Mouse (Mus musculus): ENCODE data around the gene E330017A01Rik. TPM values are rescaled to one million over a fixed set of nuclear protein-coding genes. Genes with fewer than 3 reads are reported as not detected.

Gene E330017A01Rik
- polyA plus RNA-seq, 1 experiment from 2014 or later, result not detected

- 0 out of 2 replicates have a peak, but pooled peaks have one; percentile 12 for ATAC-seq (replicated peaks; ENCODE audit: insufficient number of reproducible peaks, low FRiP score, low TSS enrichment)
- H3K9ac ChIP-seq (ENCODE audit: low read depth, low read length), result no peak overlapping the region
- no peaks in the 10 kb centered on the region for H3K9me3 ChIP-seq (replicated peaks; ENCODE audit: control insufficient read depth, low read length)
- H3K4me2 ChIP-seq, result peak overlapping the region; percentile 6; the same call in 1 of the 2 replicates
- no peak overlapping the region for H3K4me3 ChIP-seq (ENCODE audit: low read depth, low read length)
- H3K4me1 ChIP-seq (ENCODE audit: control insufficient read depth, insufficient read depth, low read length), result no peaks in the 10 kb centered on the region
- no peak overlapping the region for H3K27ac ChIP-seq (ENCODE audit: low read depth, low read length)
- H3K36me3 ChIP-seq (ENCODE audit: control insufficient read depth, insufficient read depth, low read length), result peaks cover 18% of the 10 kb centered on the region
- WGBS (ENCODE audit: insufficient replicate concordance), result 51% methylated on average over 3 of the region's 3 CpGs
- H3K27me3 ChIP-seq (ENCODE audit: control insufficient read depth, insufficient read depth, low read length), result no peaks in the 10 kb centered on the region
These were observed 38.1 kb upstream of the E330017A01Rik start for GRCm38 (mm10) chr16:58676633-58677032.

GRCm38 (mm10) chr16:58676156-58676555, 37.6 kb upstream of the E330017A01Rik start:
- 73% methylated on average over 7 of the region's 7 CpGs for WGBS (ENCODE audit: insufficient replicate concordance)
- no peak overlapping the region for H3K9ac ChIP-seq (ENCODE audit: low read depth, low read length)
- peak overlapping the region; percentile 6; the same call in 1 of the 2 replicates for H3K4me2 ChIP-seq
- peaks cover 15% of the 10 kb centered on the region for H3K36me3 ChIP-seq (ENCODE audit: control insufficient read depth, insufficient read depth, low read length)
- H3K9me3 ChIP-seq (replicated peaks; ENCODE audit: control insufficient read depth, low read length), result no peaks in the 10 kb centered on the region
- no peak overlapping the region for H3K4me3 ChIP-seq (ENCODE audit: low read depth, low read length)
- no peak for ATAC-seq (replicated peaks; ENCODE audit: insufficient number of reproducible peaks, low FRiP score, low TSS enrichment)
- H3K4me1 ChIP-seq (ENCODE audit: control insufficient read depth, insufficient read depth, low read length), result no peaks in the 10 kb centered on the region
- H3K27ac ChIP-seq (ENCODE audit: low read depth, low read length), result no peak overlapping the region
- no peaks in the 10 kb centered on the region for H3K27me3 ChIP-seq (ENCODE audit: control insufficient read depth, insufficient read depth, low read length)

GRCm38 (mm10) chr16:58675256-58675655, 36.7 kb upstream of the E330017A01Rik start:
- H3K36me3 ChIP-seq (ENCODE audit: control insufficient read depth, insufficient read depth, low read length), result peaks cover 13% of the 10 kb centered on the region
- no peaks in the 10 kb centered on the region for H3K27me3 ChIP-seq (ENCODE audit: control insufficient read depth, insufficient read depth, low read length)
- 88% methylated on average over 13 of the region's 13 CpGs for WGBS (ENCODE audit: insufficient replicate concordance)
- H3K9me3 ChIP-seq (replicated peaks; ENCODE audit: control insufficient read depth, low read length), result no peaks in the 10 kb centered on the region
- no peak overlapping the region for H3K4me3 ChIP-seq (ENCODE audit: low read depth, low read length)
- no peak overlapping the region for H3K9ac ChIP-seq (ENCODE audit: low read depth, low read length)
- no peak overlapping the region for H3K27ac ChIP-seq (ENCODE audit: low read depth, low read length)
- no peaks in the 10 kb centered on the region for H3K4me1 ChIP-seq (ENCODE audit: control insufficient read depth, insufficient read depth, low read length)
- H3K4me2 ChIP-seq, result peak overlapping the region; percentile 40
- ATAC-seq (replicated peaks; ENCODE audit: insufficient number of reproducible peaks, low FRiP score, low TSS enrichment), result no peak

- H3K4me3 ChIP-seq (ENCODE audit: low read depth, low read length), result peak overlapping the region; percentile 10; the same call in 1 of the 2 replicates
- no peaks in the 10 kb centered on the region for H3K9me3 ChIP-seq (replicated peaks; ENCODE audit: control insufficient read depth, low read length)
- no peak for ATAC-seq (replicated peaks; ENCODE audit: insufficient number of reproducible peaks, low FRiP score, low TSS enrichment)
- H3K36me3 ChIP-seq (ENCODE audit: control insufficient read depth, insufficient read depth, low read length), result peaks cover 13% of the 10 kb centered on the region
- no peaks in the 10 kb centered on the region for H3K27me3 ChIP-seq (ENCODE audit: control insufficient read depth, insufficient read depth, low read length)
- no peak overlapping the region for H3K9ac ChIP-seq (ENCODE audit: low read depth, low read length)
- 90% methylated on average over 15 of the region's 15 CpGs for WGBS (ENCODE audit: insufficient replicate concordance)
- H3K27ac ChIP-seq (ENCODE audit: low read depth, low read length), result no peak overlapping the region
- peaks cover 7% of the 10 kb centered on the region; the same call in 1 of the 2 replicates for H3K4me1 ChIP-seq (ENCODE audit: control insufficient read depth, insufficient read depth, low read length)
- peak overlapping the region; percentile 39 for H3K4me2 ChIP-seq
These were observed 35.4 kb upstream of the E330017A01Rik start for GRCm38 (mm10) chr16:58673811-58674410.

- Histone ChIP-seq H3K27me3 (ENCODE audit: control insufficient read depth, insufficient read depth, low read length) (no peaks in the 10 kb centered on the region), H3K27ac (ENCODE audit: low read depth, low read length) (no peak overlapping the region), H3K4me1 (ENCODE audit: control insufficient read depth, insufficient read depth, low read length) (peaks cover 7% of the 10 kb centered on the region; the same call in 1 of the 2 replicates), H3K36me3 (ENCODE audit: control insufficient read depth, insufficient read depth, low read length) (peaks cover 8% of the 10 kb centered on the region), H3K4me3 (ENCODE audit: low read depth, low read length) (peak overlapping the region; percentile 97), H3K4me2 (peak overlapping the region; percentile 12; the same call in 1 of the 2 replicates), H3K9me3 (replicated peaks; ENCODE audit: control insufficient read depth, low read length) (no peaks in the 10 kb centered on the region), H3K9ac (ENCODE audit: low read depth, low read length) (peak overlapping the region; percentile 58; the same call in 1 of the 2 replicates)
- no peak for ATAC-seq (replicated peaks; ENCODE audit: insufficient number of reproducible peaks, low FRiP score, low TSS enrichment)
- 84% methylated on average over 13 of the region's 13 CpGs for whole genome bisulfite sequencing (ENCODE audit: insufficient replicate concordance)
These were observed 33.9 kb upstream of the E330017A01Rik start for GRCm38 (mm10) chr16:58672396-58672795.

- H3K9me3 ChIP-seq (replicated peaks; ENCODE audit: control insufficient read depth, low read length), result no peaks in the 10 kb centered on the region
- 61% methylated on average over 8 of the region's 8 CpGs for WGBS (ENCODE audit: insufficient replicate concordance)
- ATAC-seq (replicated peaks; ENCODE audit: insufficient number of reproducible peaks, low FRiP score, low TSS enrichment), result no peak
- no peak overlapping the region for H3K27ac ChIP-seq (ENCODE audit: low read depth, low read length)
- peak overlapping the region; percentile 93 for H3K9ac ChIP-seq (ENCODE audit: low read depth, low read length)
- no peaks in the 10 kb centered on the region for H3K27me3 ChIP-seq (ENCODE audit: control insufficient read depth, insufficient read depth, low read length)
- H3K36me3 ChIP-seq (ENCODE audit: control insufficient read depth, insufficient read depth, low read length), result peaks cover 8% of the 10 kb centered on the region
- H3K4me1 ChIP-seq (ENCODE audit: control insufficient read depth, insufficient read depth, low read length), result peaks cover 7% of the 10 kb centered on the region; the same call in 1 of the 2 replicates
- H3K4me3 ChIP-seq (ENCODE audit: low read depth, low read length), result peak overlapping the region; percentile 97
- peak overlapping the region; percentile 70 for H3K4me2 ChIP-seq
These were observed 32.9 kb upstream of the E330017A01Rik start for GRCm38 (mm10) chr16:58671212-58671985.

GRCm38 (mm10) chr16:58670643-58671042, 32.1 kb upstream of the E330017A01Rik start:
- H3K9me3 ChIP-seq (replicated peaks; ENCODE audit: control insufficient read depth, low read length), result no peaks in the 10 kb centered on the region
- WGBS (ENCODE audit: insufficient replicate concordance), result 0% methylated on average over 25 of the region's 25 CpGs
- H3K4me3 ChIP-seq (ENCODE audit: low read depth, low read length), result peak overlapping the region; percentile 97
- H3K4me2 ChIP-seq, result peak overlapping the region; percentile 70
- H3K27me3 ChIP-seq (ENCODE audit: control insufficient read depth, insufficient read depth, low read length), result no peaks in the 10 kb centered on the region
- peaks cover 7% of the 10 kb centered on the region; the same call in 1 of the 2 replicates for H3K4me1 ChIP-seq (ENCODE audit: control insufficient read depth, insufficient read depth, low read length)
- peaks cover 8% of the 10 kb centered on the region for H3K36me3 ChIP-seq (ENCODE audit: control insufficient read depth, insufficient read depth, low read length)
- peak overlapping the region; percentile 93 for H3K9ac ChIP-seq (ENCODE audit: low read depth, low read length)
- ATAC-seq (replicated peaks; ENCODE audit: insufficient number of reproducible peaks, low FRiP score, low TSS enrichment), result 0 out of 2 replicates have a peak, but pooled peaks have one; percentile 8
- H3K27ac ChIP-seq (ENCODE audit: low read depth, low read length), result peak overlapping the region; percentile 94

- ATAC-seq (replicated peaks; ENCODE audit: insufficient number of reproducible peaks, low FRiP score, low TSS enrichment), result peak; percentile 99
These were observed 31.5 kb upstream of the E330017A01Rik start, which contains the start of gene Cpox for GRCm38 (mm10) chr16:58669917-58670630. Cpox (plus strand) TSS chr16:58670292.

More at GRCm38 (mm10) chr16:58669917-58670630, 31.5 kb upstream of the E330017A01Rik start, which contains the start of gene Cpox:
- under 1% methylated on average over 47 of the region's 51 CpGs for WGBS (ENCODE audit: insufficient replicate concordance)
- Histone ChIP-seq H3K4me1 (ENCODE audit: control insufficient read depth, insufficient read depth, low read length) (peaks cover 7% of the 10 kb centered on the region; the same call in 1 of the 2 replicates), H3K4me2 (peak within 1 kb of the TSS; percentile 70), H3K36me3 (ENCODE audit: control insufficient read depth, insufficient read depth, low read length) (peaks cover 8% of the 10 kb centered on the region), H3K27ac (ENCODE audit: low read depth, low read length) (peak within 1 kb of the TSS; percentile 94), H3K9ac (ENCODE audit: low read depth, low read length) (peak within 1 kb of the TSS; percentile 93), H3K9me3 (replicated peaks; ENCODE audit: control insufficient read depth, low read length) (no peaks in the 10 kb centered on the region), H3K4me3 (ENCODE audit: low read depth, low read length) (peak within 1 kb of the TSS; percentile 97), H3K27me3 (ENCODE audit: control insufficient read depth, insufficient read depth, low read length) (no peaks in the 10 kb centered on the region)

All from heart, embryonic 11.5 days (tissue).